Mouse (Mus musculus): ENCODE results near the gene Cldn34b2.

DNA sequence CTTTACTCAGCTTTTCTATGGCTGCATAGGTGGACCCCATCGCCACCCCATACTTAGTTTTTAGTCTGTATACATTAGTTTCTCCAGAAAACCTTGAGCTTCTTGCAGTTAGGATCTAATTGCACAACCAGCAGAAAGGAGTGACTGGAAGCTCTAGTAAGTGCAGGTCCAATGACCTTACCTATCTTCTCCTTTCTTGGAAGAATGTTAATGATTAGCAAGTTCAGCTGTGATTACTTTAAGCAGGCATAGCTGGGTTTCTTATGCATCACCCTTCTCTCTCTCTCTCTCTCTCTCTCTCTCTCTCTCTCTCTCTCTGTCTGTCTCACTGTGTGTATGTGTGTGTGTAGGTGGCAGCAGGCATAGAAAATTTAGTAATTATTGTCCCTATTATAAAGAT, 23.7 kb upstream of the Cldn34b2 start:
- TF ChIP-seq POLR2A (IDR thresholded peaks at IDR 0.05; ENCODE audit: insufficient read length, low read depth) (no peak), CEBPB (IDR thresholded peaks at IDR 0.05; ENCODE audit: insufficient read depth, poor library complexity, severe bottlenecking) (no peak), MYOD1 (IDR thresholded peaks at IDR 0.05; ENCODE audit: control insufficient read depth in 1 of 3, insufficient read length in 2 of 3, low read depth in 2 of 3) (no peak), USF1 (IDR thresholded peaks at IDR 0.05; ENCODE audit: low read depth) (no peak), E2F4 (IDR thresholded peaks at IDR 0.05; ENCODE audit: insufficient read depth) (no peak), POLR2AphosphoS2 (IDR thresholded peaks at IDR 0.05; ENCODE audit: insufficient read length, low read depth) (no peak), TCF12 (IDR thresholded peaks at IDR 0.05; ENCODE audit: insufficient read depth, poor library complexity, severe bottlenecking) (no peak), REST (IDR thresholded peaks at IDR 0.05; ENCODE audit: insufficient read depth, insufficient read length) (no peak)

Data from myocyte (in vitro differentiated cells).